Mouse (Mus musculus) layer of hippocampus, postnatal 25 days (tissue): ENCODE data around the gene Amfr. TPM values are rescaled to one million over a fixed set of nuclear protein-coding genes. Genes with fewer than 3 reads are reported as not detected.
A peak's percentile ranks its signal among the peaks of the same experiment; 100 is the strongest.

Experiments used
- DNase-seq, 2 experiments: peaks; one replicate each; pipeline ENCODE4 v3.0.0; 2022; ENCODE audit warnings: mixed read lengths in 2 of 2, low spot score in 1 of 2; ENCODE audit errors: extremely low spot score in 1 of 2
- total RNA-seq, 2 experiments: library from RNA; stranded (reverse); gene quantifications; 2 replicates each; pipeline ENCODE4 v1.2.3; 2021

Gene Amfr
- total RNA-seq: 100 to 1,000 TPM; 125 to 132 TPM

DNA sequence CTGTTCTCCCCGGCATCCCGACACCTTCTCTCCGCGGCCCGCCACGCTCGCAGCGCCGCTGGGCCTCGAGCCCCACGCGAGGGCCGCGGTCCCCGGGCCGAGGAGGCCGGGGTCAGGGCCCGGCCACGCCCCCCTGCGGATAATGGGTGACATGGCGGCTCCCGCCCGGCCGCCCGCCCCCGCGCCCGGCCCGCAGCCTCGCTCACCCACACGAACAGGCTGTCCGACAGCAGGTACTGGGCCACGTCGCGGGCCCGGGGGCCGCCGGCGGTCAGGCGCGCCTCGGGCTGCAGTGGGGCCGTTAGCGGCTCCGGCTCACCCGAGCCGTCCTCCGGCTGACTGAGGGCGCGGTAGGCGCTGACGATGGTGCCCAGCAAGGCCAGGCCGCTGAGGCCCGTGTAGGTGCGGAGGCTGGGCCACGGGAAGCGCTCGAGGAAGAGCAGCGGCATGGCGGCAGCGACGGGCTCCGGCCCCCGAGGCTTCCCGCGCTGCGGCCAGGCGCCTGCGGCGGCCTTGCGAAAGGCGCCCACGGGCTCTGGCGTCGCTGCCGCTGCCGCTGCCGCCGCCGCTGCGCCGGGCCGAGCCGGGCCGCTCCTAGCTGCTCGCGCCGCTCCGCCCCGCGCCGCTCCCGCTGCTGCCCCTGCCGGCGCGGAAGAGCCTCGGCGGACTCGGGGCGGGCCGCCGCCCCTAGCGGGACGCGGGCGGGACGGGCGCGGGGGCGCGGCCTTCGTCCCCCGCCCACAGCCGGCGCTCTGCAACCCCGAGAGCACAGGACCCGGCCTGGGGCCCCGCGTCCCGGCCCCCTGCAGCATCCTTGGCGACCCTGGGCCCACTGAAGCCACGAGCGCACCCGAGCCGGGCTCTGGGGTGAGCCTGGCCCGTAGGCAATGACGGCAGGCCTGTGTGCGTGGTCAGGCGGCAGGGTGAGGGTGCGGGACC, at the start of gene Amfr:
Amfr (minus strand) TSS at position 830 of the 939 bp plus-strand sequence.
- DNase-seq: peak; percentile 39 to 45

DNA sequence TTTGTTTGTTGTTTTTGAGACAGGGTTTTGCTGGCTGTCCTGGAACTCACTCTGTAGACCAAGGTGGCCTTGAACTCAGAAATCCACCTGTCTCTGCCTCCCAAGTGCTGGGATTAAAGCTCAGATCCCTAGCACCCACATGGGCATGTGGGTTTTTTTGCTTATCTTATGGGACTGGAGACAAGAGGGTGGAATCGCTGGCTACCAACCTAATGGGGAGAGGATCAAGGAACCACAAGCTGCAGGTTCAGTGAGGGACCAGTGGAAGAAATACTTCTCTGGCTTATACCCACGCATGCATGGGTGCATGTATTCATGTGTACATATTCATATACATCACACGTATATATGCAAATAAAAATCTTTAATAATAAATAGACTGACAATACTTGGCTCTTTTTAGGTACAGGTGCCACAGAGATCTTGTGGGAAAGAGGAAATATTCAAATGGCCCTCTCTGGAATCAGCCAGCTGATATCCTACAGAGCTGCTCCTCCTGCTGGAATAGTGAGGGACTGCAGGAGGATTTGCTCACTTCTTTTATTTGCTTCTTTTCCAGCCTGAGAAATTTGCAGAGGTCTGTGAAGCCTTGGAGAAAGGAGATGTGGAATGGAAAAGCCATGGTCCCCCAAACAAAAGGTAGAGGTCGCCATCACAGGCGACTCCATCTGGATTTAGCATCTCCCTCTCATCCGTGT, 44.7 kb upstream of the Amfr start:
- peak; percentile 30 to 75 for DNase-seq

DNA sequence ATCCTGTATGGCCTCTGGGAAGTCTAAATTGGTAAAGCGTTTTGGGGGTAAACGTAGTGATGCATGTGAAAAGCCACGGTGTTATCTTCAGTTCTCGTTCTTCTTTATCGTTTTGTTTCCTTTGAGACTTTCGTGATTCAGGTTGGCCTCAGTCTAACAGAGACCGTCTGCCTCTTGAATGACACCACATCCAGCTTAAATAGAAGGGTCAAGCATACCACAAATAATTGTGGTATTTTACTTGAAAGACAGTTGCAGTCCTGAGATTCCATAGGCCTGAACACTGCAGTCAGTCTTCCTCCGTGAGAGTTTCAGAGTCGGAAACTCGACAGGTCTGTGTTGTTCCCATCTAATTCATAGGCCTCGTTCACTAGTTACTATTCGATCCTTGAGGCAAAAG, 40.1 kb upstream of the Amfr start:
- DNase-seq: no peak

DNA sequence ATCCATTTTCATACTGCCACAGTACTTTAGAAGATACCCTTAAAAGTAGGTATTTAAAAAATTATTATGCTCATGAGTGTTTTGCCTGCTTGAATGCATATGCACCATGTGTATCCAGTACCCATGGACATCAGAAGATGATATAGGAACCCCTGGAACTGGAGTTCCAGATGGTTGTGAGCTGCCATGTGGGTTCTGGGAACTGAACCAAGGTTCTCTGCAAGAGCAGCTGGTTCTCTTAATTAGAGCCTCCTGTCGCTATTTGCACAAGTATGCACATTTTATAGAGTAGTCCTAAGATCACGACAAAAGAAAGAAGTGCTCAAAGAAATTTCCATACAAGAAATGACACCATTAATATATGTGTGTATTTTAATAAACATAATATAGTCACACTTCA, 35.2 kb upstream of the Amfr start:
- peak in 1 of 2 experiments; percentile 29 for DNase-seq

DNA sequence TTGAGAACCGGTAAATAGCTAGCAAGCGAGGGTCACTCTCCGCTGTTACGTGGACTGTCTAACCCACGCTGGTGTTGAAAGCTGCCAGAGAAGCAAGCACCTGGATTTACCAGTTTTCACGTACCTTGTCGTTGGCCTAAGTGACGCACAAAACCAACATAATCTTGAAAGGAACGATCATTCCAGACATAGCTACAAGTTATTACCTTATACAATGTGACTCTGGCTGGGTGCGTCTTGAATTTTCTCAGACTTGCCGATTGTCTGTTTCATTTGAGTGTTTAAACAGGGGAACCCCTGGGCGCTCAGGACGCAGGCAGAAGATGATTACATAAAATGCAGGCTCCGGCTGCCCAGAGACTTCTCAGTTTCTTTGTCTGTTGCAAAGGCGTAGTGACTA, 25.2 kb upstream of the Amfr start:
- DNase-seq: no peak

DNA sequence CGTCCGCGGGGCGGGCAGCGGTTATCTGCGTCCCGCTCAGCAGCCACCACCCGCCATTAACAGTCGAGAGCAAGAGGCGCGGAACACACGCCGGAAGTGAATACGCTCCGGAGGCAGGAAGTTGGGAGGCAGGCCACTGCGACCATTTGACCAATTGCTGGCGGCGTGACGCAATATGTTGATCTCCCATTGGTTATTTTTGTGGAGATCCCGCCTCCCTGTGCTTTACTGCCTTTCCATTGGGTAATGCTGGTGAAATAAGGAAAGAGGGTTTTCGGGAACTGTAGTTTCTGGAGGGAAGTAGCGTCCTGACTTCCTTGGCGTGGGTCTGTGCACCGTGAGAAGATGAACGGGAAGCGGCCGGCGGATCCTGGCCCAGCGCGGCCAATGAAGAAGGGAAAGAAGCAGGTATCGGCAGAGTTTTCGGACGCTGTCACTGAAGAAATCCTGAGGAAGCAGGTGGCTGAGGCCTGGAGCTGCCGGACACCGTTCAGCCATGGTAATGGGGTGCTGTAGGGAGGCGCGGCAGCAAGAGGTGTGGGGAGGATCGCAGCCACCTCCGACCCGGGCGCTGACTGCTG, 24.4 kb upstream of the Amfr start, which contains the start of the genes Nudt21 and Ogfod1:
Nudt21 (minus strand) TSS at position 88 of the 581 bp plus-strand sequence.
Ogfod1 (plus strand) TSS at position 255 of the 581 bp plus-strand sequence.
- peak; percentile 69 to 85 for DNase-seq

DNA sequence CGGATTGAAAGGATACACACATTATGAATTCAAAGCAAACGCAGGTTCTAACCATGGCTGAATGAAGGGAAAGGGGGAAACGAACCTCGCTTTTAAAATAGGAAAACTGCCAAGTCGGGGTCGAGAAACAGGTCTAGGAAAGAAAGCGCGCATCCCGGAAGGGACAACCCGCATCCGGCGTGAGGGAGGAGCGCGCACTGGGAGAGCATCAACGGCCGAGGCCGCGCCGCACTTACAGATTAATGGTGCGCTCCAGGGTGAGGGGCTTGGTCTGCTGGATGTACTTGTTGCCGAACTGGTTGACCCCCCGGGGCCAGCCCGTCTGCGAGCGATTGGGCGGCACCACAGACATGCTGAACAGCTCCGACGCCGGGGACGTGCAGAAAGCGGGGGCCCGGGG, 23.9 kb upstream of the Amfr start:
- peak; percentile 40 for DNase-seq

DNA sequence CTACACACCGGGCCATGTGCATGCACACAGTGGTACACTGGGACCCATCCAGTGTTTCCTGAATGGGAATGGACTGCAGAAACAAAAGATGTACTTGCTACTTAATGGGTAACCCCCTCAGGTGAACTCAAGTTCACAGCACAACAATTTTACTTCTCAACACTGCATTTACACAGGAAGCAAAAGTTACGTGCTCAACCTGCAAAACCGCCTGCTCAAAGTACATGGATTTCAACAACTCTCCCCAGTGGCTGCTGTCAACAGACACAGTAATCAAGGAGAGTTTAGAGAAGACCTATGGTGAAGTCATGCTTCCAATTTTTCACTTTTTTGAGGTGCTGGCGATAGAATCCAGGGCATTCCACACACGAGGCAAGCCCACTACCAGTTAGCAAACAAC, 22.6 kb upstream of the Amfr start:
- no peak for DNase-seq

DNA sequence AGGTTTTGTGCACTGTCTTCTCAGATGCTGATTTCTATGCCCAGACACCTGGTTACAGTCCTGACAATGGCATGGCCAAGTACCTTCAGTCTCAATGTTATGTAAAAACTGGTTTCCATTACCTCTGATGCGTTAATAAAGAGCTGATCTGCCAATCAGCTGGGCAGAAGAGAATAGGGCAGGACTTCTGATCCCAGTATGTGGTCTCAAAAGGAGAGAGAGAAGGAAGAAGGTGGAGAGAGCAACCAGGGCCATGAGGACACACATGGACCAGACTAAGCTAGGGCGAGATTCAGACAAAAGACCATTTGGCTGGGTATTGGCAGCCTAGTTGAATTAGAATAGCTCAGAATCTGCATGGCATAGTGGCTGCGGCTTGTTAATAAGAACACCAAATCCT, 21.0 kb upstream of the Amfr start:
- no peak for DNase-seq

DNA sequence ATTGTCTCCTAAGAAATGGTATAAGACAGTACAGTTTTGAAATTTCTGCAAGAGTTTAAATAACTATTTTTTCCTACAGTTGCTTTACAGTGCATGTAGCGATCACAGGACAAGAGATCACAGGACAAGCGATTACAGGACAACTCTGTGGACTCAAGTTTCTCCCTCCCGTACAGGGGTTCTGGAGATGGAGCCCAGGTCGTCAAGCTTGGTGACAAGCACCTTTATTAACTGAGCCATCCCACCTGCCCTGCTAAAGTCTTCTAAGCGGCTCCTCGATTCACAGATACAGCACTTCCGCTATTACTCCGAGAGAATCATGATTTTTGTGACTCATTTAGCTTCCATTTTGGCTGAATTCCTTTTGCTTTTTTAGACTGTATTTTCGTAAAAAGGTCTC, 17.1 kb upstream of the Amfr start:
- DNase-seq: no peak

DNA sequence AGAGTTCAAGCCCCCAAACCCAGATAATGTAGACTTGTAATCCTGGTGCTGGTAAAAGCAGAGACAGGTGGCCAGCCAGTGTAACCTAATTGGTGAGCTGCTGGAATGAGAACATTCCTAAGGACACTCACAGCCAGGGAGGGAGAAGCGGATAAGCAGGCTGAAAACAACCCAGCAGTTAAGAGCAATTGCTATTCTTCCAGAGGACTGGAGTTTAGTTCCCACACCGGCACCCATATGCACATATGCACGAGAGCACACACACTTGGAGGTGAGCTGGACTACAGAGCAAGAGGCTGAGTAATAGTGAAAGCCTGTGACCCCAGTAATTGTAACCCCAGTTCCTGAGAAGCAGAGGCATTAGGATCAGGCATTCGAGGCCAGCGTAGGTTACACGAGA, 11.3 kb upstream of the Amfr start:
- no peak for DNase-seq

DNA sequence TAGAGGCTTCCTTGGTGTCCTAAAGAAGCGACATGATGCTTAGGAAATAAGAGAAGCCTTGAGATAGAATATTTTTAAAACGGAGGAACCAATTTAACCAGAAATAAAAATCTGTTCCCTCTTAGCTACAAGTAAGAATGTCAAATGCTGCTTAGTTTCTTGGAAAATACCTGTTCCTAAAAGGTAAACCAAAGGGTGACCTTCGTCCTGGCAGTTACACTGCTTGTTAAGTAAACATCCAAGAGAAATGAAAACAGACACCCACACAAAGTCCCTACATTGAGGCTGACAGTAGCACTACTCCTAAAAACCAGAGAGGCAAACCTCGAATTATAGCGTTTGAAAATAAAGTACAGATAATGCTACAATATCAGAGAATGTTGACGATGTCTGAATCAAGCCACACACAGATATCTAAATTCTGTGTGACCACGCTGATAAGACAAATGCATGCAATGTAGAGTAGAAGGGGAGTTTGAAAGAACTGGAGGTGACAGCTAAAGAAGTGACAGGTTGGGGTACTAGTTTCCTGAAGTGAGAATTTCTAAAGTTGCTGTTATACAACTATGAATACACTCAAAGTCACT, 477 bp upstream of the Amfr start:
- DNase-seq: no peak

DNA sequence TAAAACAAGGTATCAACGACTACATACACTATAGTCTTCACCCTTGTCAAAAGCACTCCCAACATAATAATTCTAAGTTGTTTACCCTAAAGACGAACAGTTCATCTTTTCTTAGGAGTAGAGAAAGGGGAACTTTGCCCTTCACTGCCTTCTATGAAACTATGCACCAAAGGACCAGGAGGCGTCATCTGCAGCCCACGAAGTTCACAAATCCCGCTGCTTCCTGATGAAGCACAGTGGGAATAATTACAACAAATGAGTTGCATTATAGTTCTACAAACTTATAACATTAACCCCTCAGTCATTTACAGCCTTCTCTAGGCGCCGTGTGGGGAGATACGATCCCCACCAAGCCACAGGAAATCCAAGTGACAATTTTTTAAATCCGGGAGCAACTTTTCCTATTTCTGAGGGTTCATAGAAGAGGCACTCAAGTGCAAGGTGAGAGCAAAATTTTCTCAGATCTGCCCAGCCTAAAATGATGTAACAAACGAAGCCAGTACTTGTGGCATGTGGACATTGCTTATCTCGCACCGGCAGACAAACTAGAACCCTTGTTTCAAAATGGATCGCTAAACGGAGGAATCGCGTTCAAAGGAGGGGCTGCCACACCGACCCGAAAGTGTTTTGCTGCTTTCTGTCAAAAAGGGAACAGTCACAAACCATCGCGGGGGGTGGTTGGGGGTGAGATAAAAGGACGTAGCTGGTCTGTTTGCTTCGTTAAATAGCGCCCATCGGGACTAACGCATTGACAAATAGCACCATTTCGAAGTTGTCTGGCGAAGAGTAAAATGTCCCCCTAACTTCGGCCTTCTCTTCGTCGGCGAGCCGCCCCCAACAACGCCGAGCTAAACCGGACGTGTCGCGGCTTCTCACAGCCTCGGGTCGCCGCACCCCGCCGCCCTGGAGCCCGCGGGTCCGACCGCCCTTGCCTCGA, 1.3 kb downstream of the Amfr start:
- DNase-seq: no peak

DNA sequence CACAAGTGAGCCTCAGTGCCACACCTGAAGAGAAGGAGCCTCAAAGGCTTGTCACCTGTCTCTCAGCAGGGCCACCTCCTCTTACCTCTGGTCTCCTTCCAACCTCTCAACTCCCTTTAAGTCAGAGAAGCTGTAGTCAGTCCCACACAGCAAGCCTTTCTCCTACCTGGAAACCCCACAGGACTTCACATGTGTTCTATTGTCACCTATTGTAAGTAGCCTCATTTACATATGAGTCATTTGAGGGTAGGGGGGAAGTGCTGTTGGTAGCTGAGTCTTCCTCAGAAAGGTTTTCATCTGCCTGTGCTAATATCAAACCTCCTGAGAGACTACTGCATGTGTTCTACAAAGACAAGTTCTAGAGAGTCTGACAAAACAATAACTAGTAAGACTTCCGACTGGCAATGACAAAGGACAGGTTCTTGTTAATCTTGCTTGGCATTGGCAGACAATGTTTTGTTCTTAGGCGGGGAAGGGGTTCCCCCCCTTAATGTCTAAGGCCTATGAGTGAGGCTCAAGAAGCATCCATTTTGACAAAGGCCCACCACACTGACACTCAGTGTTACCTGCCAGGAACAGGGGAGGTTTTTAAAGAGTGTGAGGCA, 2.4 kb downstream of the Amfr start:
- no peak for DNase-seq

DNA sequence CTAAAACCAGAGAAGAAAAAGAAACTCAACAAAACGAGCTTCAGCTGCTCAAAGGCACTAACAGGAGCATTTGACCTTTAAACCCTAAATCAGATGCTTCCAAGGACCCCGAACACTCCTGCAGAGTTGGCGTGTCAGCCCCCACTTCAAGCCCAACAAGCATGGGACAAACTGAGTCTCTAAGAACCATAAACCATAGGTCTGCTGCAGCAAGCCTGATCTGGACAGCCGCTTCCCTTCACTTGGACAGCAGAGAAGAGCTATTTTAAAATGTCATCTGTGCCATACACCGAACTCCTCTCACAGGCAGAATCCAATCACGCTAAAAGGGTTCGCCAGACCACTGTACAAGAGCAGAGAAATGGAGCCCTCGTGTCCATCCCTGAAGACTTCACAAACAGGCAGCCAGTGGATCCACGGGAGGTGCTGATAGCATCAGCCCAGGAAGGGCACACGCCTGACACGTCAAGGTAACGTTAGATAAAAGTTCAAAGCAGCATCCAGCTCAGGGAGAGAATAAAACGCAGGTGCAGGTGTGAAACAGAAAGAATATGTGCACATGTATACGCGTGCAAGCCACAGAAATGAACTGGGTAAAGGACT, 3.3 kb downstream of the Amfr start:
- no peak for DNase-seq

DNA sequence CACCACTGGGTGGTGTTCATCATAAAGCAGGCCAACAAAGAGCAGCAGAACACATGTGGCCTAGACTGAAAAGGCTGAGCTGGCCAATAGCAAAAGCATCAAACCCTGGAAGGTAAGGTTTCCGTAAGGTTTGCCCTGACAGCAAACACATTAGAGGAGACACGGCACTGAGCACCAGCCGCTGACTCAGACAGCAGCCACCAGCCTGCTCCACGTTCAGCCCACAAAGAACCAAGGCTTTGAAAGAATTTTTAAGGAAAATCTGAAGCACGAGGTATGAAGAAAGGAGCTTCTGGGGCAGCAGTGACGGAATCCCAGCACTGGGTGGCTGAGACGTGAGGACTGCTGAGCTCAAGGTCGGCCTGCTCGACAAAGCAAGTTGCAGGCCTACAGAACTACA, 8.5 kb downstream of the Amfr start:
- no peak for DNase-seq

DNA sequence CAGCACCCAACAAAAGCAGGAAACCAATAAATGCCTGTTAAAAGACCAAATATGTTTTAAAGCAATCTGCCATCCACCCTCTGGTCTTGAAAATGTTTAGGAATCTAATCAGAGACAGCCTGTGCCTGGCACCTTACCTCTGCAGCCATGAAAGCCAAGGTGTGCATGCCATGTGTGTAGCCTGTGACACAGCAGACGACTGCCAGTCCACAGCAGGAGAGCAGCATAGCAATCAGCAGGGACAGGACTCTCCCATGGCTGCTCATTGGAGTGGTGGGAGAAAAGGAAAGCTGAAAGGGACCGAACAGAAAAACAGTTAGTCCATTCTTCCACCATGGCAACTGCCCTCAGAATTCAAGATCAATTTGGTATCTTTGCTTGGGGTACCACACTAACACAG, 13.7 kb downstream of the Amfr start:
- no peak for DNase-seq

DNA sequence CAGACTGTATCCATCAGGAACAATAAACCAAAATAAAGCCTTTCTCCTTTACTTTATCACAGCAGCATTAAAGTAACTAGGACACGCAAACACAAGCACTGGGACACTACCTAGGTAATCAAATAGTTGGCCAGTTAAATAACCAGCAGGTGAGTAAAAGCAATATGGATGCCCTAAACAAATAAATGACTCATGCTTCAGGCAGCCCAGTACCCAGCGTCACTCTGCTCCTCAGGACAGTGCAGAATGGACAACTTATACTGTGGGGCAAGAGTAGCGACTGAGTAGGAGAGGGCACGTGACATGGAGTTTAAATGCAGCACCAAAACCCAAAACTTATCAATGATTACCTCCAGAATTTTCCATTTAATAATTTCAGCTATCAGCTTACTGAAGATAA, 22.9 kb downstream of the Amfr start:
- no peak for DNase-seq

DNA sequence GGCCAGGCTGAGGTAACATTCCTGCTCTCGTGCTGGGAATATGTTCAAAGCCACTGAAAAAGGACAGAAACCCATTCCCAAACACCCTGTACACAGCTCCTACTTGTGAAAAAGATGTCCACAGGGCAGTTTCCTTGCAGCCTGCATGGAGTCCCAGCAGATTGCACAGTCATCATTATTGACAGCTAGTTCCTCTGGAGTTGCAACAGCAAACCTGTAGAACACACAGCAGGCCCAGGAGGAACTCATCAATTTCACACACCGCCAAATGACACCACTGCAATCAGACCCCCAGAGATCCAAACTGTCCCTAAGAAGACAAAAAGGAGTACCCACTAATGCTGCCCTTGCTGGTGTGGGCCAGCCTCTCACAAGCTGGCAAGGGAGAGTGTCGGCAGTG, 27.9 kb downstream of the Amfr start:
- DNase-seq: peak in 1 of 2 experiments; percentile 6
